Mouse (Mus musculus) embryonic facial prominence, embryonic 15.5 days (tissue): ENCODE data around the gene Helt. TPM values are rescaled to one million over a fixed set of nuclear protein-coding genes. Genes with fewer than 3 reads are reported as not detected.

Experiments used
- ATAC-seq: fragments of 200-750 bp; cut with Nextera tagmentation; 2 replicates; pipeline ENCODE4 v1.8.0; 2017; ENCODE audit warnings: low read depth, moderate TSS enrichment; ENCODE audit not compliant: insufficient number of reproducible peaks, low FRiP score, low TSS enrichment
- H3K27ac ChIP-seq: fragments of 300-500 bp; sonication (generic); replicated peaks from 2 replicates; pipeline ENCODE4 v1.5.1; 2015; ENCODE audit warnings: mild to moderate bottlenecking, inconsistent platforms
- H3K27me3 ChIP-seq: fragments of 300-500 bp; sonication (generic); 2 replicates; pipeline ENCODE4 v1.6.1; 2015; ENCODE audit warnings: inconsistent platforms
- H3K36me3 ChIP-seq: fragments of 300-500 bp; sonication (generic); 2 replicates; pipeline ENCODE4 v1.6.1; 2015; ENCODE audit warnings: mild to moderate bottlenecking, inconsistent platforms
- H3K4me1 ChIP-seq: fragments of 300-500 bp; sonication (generic); 2 replicates; pipeline ENCODE4 v1.6.1; 2015; ENCODE audit warnings: inconsistent platforms
- H3K4me2 ChIP-seq: fragments of 300-500 bp; sonication (generic); replicated peaks from 2 replicates; pipeline ENCODE4 v1.6.1; 2015; ENCODE audit warnings: mild to moderate bottlenecking, inconsistent platforms
- H3K4me3 ChIP-seq: fragments of 300-500 bp; sonication (generic); replicated peaks from 2 replicates; pipeline ENCODE4 v1.5.1; 2015; ENCODE audit warnings: mild to moderate bottlenecking, inconsistent platforms
- H3K9ac ChIP-seq: fragments of 300-500 bp; sonication (generic); 2 replicates; pipeline ENCODE4 v1.6.1; 2015; ENCODE audit warnings: inconsistent platforms
- H3K9me3 ChIP-seq: fragments of 300-500 bp; sonication (generic); replicated peaks from 2 replicates; pipeline ENCODE4 v1.6.1; 2016; ENCODE audit warnings: inconsistent platforms
- WGBS: fragments of 180-500 bp; shearing (Covaris S2); methylation state at CpG from one replicate; pipeline ENCODE4 v1.1.7; 2015; 5-methylcytosine and 5-hydroxymethylcytosine counted together
- polyA plus RNA-seq: library from polyadenylated mRNA; unstranded; fragments of >200 nt; fragmentation: Nextera tagmentation; extraction: Ambion mirVana; gene quantifications from 2 replicates; pipeline ENCODE4 v1.2.1, GENCODE M21; 2015

The Helt gene
- polyA plus RNA-seq, 1 experiment from 2014 or later, result 0.28 TPM

DNA sequence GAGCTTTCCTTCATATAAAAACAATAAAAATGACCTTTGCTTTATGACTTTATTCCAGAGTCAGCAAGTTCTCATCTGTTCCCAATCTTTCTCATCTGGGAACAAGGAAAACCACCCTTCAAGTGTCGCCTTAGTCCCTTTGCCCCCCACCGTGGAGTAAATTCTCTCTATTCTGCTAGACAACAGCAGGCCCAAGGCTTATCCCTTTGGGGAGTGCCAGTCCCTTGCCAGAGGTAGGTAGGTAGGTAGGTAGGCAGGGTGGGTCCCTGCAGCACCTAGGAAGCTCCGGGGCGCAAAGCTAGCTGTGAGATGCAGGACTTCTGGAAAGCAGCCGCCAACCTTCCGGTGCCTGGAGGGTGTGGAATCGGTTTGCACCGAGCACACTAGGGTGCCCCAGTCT is 1.5 kb upstream of the Helt start:
- Histone ChIP-seq H3K4me2 (no peak overlapping the region), H3K4me3 (no peak overlapping the region), H3K27ac (no peak overlapping the region), H3K9ac (no peak overlapping the region), H3K36me3 (no peaks in the 10 kb centered on the region), H3K27me3 (peaks cover 80% of the 10 kb centered on the region), H3K4me1 (peaks cover 26% of the 10 kb centered on the region), H3K9me3 (no peaks in the 10 kb centered on the region)
- ATAC-seq, result no peak
- 1% methylated on average over 8 of the region's 8 CpGs for whole genome bisulfite sequencing

DNA sequence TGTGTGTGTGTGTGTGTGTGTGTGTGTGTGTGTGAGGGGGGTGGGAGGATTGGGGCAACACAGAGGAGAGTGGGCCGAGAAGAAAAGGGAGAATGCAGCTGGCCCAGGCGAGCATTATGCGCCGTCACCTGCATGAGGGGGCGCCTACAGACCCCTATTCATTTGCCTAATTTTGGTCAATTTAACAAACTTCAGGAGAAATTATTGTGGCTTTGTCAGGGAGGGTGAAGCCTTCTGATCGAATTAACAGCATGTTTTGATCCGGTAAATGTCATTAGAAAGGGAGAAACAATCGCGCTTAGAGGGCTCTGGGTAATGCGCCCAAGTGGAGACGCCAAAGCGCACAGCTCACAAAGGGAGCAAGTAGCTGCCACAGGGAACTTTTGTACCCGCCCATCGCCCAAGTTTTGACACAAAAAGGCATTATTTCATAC is 647 bp upstream of the Helt start:
- Histone ChIP-seq H3K27me3 (peaks cover 88% of the 10 kb centered on the region), H3K4me3 (no peak overlapping the region), H3K4me1 (peaks cover 27% of the 10 kb centered on the region), H3K36me3 (no peaks in the 10 kb centered on the region), H3K27ac (no peak overlapping the region), H3K4me2 (no peak overlapping the region), H3K9me3 (no peaks in the 10 kb centered on the region), H3K9ac (no peak overlapping the region)
- ATAC-seq, result no peak
- WGBS, result under 1% methylated on average over 14 of the region's 14 CpGs

DNA sequence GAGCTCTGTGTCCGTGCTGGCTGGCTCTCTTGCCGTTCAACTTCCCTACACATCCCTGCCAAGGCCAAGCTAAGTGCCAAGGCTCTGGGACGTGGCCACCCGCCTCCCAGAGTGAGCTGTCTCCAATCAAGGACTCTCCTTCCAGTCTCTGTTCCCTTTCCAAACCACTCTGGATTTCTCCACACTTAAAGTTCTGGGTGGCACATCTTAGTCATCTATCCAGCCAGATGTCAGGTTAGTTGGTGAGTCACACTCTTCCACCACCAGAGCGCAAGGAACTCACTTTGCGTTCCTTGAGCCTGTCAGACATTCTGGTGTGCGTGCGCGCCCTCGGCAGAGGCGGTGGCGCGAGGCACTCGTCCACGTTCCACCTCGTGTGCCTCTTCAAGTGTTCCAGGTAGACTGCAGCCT is 725 bp downstream of the Helt start:
- WGBS, result 2% methylated on average over 16 of the region's 16 CpGs
- Histone ChIP-seq H3K4me3 (0 out of 2 replicates have a peak overlapping the region, but pooled peaks have one; percentile 15), H3K27ac (no peak overlapping the region), H3K4me2 (peak overlapping the region; percentile 32; the same call in 1 of the 2 replicates), H3K9ac (no peak overlapping the region), H3K9me3 (no peaks in the 10 kb centered on the region), H3K4me1 (peaks cover 27% of the 10 kb centered on the region), H3K36me3 (no peaks in the 10 kb centered on the region), H3K27me3 (peaks cover 94% of the 10 kb centered on the region)
- ATAC-seq, result no peak

DNA sequence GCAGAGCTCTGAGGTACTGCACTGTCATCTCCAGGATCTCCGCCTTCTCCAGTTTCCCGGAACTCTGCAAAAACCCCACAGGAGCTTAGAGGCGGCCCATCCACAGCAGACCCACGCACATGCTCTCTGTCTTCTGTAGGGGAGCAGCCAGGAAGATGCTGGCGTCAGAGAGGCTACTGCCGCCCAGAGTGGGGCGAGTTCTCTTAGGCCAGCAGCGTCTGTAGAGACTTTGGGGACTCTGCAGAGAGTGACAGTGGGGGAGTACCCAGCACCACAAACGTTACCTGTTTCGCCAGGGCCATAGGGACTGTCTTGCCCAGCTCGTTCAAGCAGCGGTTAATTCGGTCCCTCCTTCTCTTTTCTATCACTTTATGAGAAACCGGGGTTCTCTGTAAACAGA is 1.3 kb downstream of the Helt start:
- Histone ChIP-seq H3K36me3 (no peaks in the 10 kb centered on the region), H3K27ac (no peak overlapping the region), H3K4me3 (no peak overlapping the region), H3K9ac (no peak overlapping the region), H3K9me3 (no peaks in the 10 kb centered on the region), H3K4me2 (no peak overlapping the region), H3K4me1 (peaks cover 27% of the 10 kb centered on the region), H3K27me3 (peaks cover 95% of the 10 kb centered on the region)
- no peak for ATAC-seq
- WGBS, result under 1% methylated on average over 14 of the region's 14 CpGs

DNA sequence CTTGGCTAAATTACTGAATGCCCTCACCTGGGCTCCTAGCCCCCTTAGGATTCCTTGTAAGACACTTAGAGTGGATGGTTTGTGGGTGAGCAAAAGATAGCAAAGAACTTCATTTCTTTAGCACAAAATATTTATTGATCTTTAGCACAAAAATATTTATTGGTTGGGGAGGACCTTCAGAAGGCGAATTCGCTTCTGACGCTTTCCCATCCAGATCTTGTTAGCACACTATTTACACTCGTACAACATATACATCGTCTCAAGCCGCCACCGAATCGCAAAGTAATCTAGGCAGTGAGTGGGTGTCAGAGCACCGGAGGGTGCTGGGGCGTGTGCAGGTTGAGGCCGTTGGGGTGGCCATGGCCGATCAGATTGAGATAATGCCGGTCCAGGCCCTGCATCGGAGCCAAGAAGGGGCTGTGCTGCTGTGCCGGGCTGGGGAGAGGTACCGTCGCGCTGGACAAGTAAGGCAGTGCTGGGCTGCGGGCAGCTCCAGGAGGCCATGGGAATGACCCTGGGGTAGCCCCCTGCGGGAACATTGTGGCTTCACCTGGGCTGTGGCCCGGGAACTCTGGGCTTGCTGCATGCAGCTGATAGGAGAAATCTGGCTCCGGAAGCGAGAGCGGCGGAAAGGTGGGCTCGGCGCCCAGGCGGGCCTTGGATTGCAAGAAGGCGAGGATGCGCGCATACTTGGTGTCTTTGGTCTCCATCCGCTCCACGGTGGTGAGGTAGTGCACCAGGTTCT is 2.4 kb downstream of the Helt start:
- no peak overlapping the region for H3K27ac ChIP-seq
- no peak for ATAC-seq
- H3K27me3 ChIP-seq, result peaks cover 93% of the 10 kb centered on the region
- peaks cover 27% of the 10 kb centered on the region for H3K4me1 ChIP-seq
- H3K4me3 ChIP-seq, result no peak overlapping the region
- 1% methylated on average over 33 of the region's 33 CpGs for WGBS
- H3K9me3 ChIP-seq, result no peaks in the 10 kb centered on the region
- peak overlapping the region; percentile 23 for H3K4me2 ChIP-seq
- no peaks in the 10 kb centered on the region for H3K36me3 ChIP-seq
- H3K9ac ChIP-seq, result no peak overlapping the region

DNA sequence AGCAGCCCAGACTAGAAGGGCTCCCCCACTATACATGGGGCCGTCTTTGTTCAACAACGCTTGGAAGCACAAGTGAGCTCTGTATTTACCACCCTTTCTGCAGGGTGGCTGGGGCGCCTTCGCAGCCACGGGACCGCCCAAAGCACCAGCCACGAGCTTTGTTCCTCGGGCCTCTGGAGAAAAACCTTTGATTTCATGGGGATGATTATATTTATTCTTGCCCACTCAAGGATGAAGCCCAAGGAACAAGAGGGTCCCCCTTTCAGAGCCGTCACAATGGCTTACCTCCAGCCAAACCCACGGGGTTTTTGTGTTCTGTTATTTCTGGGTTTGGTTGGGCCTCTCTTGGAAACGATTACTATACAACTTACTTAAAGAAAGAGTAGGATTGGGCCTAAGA is 5.2 kb downstream of the Helt start:
- H3K9ac ChIP-seq, result no peak overlapping the region
- no peaks in the 10 kb centered on the region for H3K36me3 ChIP-seq
- no peak overlapping the region for H3K27ac ChIP-seq
- WGBS, result 25% methylated on average over 11 of the region's 11 CpGs
- H3K4me3 ChIP-seq, result no peak overlapping the region
- peaks cover 65% of the 10 kb centered on the region for H3K27me3 ChIP-seq
- H3K4me2 ChIP-seq, result no peak overlapping the region
- no peak for ATAC-seq
- peaks cover 12% of the 10 kb centered on the region for H3K4me1 ChIP-seq
- H3K9me3 ChIP-seq, result no peaks in the 10 kb centered on the region

DNA sequence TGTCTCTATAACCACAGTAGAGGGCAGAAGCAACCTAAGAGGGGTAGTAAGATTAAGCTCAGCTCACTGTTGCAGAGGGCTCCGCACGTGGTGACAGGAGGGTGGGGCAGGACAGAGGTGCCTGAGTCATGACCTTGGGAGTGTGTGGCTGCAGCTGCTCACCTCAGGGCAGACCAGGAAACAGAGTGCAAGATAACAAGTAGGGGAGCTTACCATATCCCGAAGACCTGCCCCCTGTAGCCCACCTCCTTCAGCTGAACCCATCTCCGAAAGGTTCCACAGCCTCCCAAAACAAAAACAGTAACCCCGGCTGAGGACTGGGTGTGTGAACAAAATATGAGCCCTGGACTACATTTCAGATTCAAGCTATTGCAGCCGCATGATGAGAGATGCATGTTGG is 6.5 kb downstream of the Helt start:
- Histone ChIP-seq H3K4me3 (no peak overlapping the region), H3K27me3 (peaks cover 52% of the 10 kb centered on the region), H3K36me3 (no peaks in the 10 kb centered on the region), H3K9ac (no peak overlapping the region), H3K4me2 (no peak overlapping the region), H3K27ac (no peak overlapping the region), H3K4me1 (peaks cover 8% of the 10 kb centered on the region), H3K9me3 (no peaks in the 10 kb centered on the region)
- ATAC-seq, result no peak
- 85% methylated on average over 6 of the region's 6 CpGs for whole genome bisulfite sequencing

DNA sequence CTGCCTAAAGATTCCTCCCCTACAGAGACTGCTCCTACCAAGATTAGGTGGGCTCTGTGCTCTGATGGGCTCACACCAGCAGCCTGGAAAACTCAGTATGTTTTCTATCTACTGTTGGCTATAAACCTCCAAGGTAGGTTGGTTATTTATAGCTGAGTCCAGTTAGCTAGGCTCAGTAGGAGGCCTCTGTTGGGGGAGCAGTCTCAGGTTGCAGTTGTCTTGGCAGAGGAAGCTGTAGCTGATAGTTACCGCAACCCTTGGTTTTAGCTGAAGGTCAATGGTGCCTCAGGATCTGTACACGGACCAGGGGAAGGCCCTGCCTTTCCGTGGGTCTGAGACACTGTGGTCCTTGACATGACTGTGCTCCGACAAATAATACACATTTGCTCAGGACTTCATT is 8.5 kb downstream of the Helt start:
- peaks cover under 1% of the 10 kb centered on the region for H3K4me1 ChIP-seq
- no peak overlapping the region for H3K27ac ChIP-seq
- H3K27me3 ChIP-seq, result peaks cover 32% of the 10 kb centered on the region
- no peaks in the 10 kb centered on the region for H3K36me3 ChIP-seq
- WGBS, result 75% methylated on average over 4 of the region's 4 CpGs
- no peak overlapping the region for H3K4me3 ChIP-seq
- no peak overlapping the region for H3K9ac ChIP-seq
- H3K4me2 ChIP-seq, result no peak overlapping the region
- no peak for ATAC-seq
- no peaks in the 10 kb centered on the region for H3K9me3 ChIP-seq

DNA sequence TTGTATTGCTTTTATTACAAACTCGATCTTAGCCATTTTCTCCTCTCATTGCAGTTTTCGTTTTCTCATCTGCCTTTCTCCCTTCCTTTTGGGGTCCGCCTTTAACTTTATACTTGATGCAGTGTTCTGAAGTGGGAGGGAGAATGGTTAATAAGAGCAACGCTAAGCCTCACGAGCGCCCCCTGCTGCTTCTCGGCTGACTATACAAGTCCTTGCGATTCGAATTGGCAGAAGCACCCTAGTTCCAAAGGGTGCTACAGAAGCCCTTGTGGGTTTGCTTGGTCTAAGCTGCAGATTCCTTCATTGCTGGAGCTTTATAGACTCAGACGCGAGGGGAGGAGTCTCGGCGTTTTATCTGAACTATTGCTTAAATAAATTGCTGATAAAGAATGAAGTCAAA is 12.9 kb downstream of the Helt start:
- WGBS, result 7% methylated on average over 13 of the region's 13 CpGs
- Histone ChIP-seq H3K4me3 (no peak overlapping the region), H3K36me3 (no peaks in the 10 kb centered on the region), H3K27ac (no peak overlapping the region), H3K9me3 (no peaks in the 10 kb centered on the region), H3K4me2 (no peak overlapping the region), H3K4me1 (no peaks in the 10 kb centered on the region), H3K27me3 (no peaks in the 10 kb centered on the region), H3K9ac (no peak overlapping the region)
- ATAC-seq, result no peak

DNA sequence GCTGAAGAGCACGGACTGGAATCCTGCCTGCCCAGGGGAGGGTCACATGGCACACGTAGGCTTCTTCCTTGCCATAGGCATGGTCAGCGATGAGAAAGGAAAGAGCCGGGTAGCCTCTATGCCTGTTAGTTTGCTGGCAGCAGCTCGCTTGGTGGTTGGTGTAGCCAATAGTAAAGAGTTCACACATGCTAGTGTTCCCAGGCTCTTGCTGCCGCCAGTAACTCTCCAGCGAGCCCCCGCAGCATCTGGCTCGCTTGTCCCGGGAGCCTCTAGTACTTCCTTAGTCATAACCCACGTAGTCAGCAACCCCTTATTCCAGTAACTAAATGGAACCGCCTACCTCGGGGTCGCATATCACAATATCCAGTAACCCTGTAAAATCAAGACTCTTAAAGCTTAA is 17.5 kb downstream of the Helt start:
- H3K4me2 ChIP-seq, result no peak overlapping the region
- H3K36me3 ChIP-seq, result no peaks in the 10 kb centered on the region
- no peak overlapping the region for H3K4me3 ChIP-seq
- H3K27me3 ChIP-seq, result no peaks in the 10 kb centered on the region
- no peak overlapping the region for H3K9ac ChIP-seq
- ATAC-seq, result no peak
- whole genome bisulfite sequencing, result 79% methylated on average over 14 of the region's 14 CpGs
- no peaks in the 10 kb centered on the region for H3K9me3 ChIP-seq
- H3K4me1 ChIP-seq, result no peaks in the 10 kb centered on the region
- no peak overlapping the region for H3K27ac ChIP-seq

DNA sequence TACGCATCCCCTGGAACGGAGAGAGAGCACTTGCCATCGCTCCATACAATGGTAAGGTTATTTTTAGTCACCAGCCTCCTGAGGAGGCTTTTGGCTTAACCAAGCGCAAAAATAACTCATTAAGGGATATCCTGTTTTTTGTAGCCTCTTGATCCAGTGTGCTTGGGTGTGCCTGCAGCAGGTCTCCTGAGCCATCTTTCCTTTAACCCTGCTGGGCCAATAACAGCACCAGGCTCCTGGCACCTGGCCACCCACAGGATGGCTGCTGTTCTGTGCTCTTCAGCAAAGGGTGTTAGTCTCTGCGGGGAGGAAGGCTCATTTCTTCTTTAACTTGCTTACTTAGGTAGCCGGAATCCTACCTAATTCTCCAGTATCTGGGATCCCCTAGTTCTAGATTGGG is 23.7 kb downstream of the Helt start:
- Histone ChIP-seq H3K4me1 (no peaks in the 10 kb centered on the region), H3K36me3 (no peaks in the 10 kb centered on the region), H3K4me2 (no peak overlapping the region), H3K27me3 (no peaks in the 10 kb centered on the region), H3K27ac (no peak overlapping the region), H3K4me3 (no peak overlapping the region), H3K9me3 (no peaks in the 10 kb centered on the region), H3K9ac (no peak overlapping the region)
- 46% methylated on average over 6 of the region's 6 CpGs for WGBS
- ATAC-seq, result no peak

DNA sequence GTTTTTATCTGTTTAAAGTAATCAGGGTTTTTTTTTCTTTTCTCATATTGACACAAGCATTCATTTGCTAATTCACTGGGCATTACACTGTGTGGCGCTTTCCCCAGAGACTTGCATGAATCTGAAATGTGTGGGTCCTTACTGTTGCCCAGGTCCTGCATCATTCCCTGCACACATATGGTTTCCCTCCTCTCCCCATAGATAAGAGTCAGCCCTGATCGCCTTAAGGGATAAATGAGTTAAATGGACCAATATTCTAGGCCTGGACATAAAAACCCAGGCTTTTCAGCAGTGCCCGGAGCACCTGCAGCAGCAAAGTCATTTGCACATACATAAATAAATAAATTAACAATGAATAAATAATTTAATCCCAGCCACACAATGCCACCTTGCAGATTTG is 24.3 kb downstream of the Helt start:
- Histone ChIP-seq H3K4me2 (no peak overlapping the region), H3K9me3 (no peaks in the 10 kb centered on the region), H3K36me3 (no peaks in the 10 kb centered on the region), H3K27ac (no peak overlapping the region), H3K4me3 (no peak overlapping the region), H3K27me3 (no peaks in the 10 kb centered on the region), H3K9ac (no peak overlapping the region), H3K4me1 (no peaks in the 10 kb centered on the region)
- 69% methylated on average over 3 of the region's 3 CpGs for WGBS
- ATAC-seq, result no peak
